Mouse (Mus musculus) stomach, postnatal 0 days (tissue): ENCODE measurements around the gene 1700016C15Rik.

Source experiments
- CTCF ChIP-seq: IDR thresholded peaks from 2 replicates; pipeline ENCODE4 v1.5.1; 2016; ENCODE audit warnings: antibody characterized with exemption, low read depth, mild to moderate bottlenecking, moderate library complexity
- EP300 ChIP-seq: optimal IDR thresholded peaks from 2 replicates; pipeline ENCODE3; 2016; ENCODE audit warnings: antibody characterized with exemption

- TF ChIP-seq CTCF, result no peak
- TF ChIP-seq EP300, result no peak
Observed at GRCm38 (mm10) chr1:177708583-177709055, 21.0 kb upstream of the 1700016C15Rik start.
